Mouse (Mus musculus): Measurements from ENCODE around the gene 4931440F15Rik. TPM values are rescaled to one million over a fixed set of nuclear protein-coding genes. Genes with fewer than 3 reads are reported as not detected.

4931440F15Rik gene
- polyA plus RNA-seq, 1 experiment: 29.7 TPM

DNA sequence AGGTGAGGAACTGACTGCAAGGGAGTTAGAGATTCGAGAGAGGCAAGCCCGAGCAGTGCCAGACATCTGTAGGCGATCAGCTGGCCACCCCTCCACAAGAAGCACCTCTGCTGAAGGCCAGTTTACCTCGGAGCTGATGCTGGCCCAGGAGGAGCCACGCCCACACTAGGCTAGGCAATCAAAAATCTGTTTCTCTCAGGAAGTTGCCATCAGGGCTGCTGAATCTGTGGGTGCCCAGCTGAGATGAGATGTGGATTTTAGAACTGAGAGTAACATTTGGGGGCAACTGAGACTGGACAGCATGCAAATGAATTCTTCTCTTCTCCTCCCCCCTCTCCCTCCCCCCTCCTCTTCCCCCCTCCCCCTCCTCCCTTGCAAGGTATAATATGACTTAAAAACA is 38.0 kb downstream of the 4931440F15Rik start:
- Histone ChIP-seq H3K36me3 (ENCODE audit: control insufficient read depth, insufficient read depth, low read length) (no peaks in the 10 kb centered on the region), H3K4me1 (ENCODE audit: control insufficient read depth, insufficient read depth, low read length) (no peaks in the 10 kb centered on the region), H3K27me3 (ENCODE audit: control insufficient read depth, insufficient read depth, low read length) (no peaks in the 10 kb centered on the region), H3K27ac (ENCODE audit: control insufficient read depth, insufficient read depth, low read depth, low read length) (no peak overlapping the region), H3K4me3 (ENCODE audit: control insufficient read depth, low read depth, low read length) (no peak overlapping the region)
- no peak for TF ChIP-seq POLR2A (IDR thresholded peaks at IDR 0.05; ENCODE audit: control insufficient read depth, low read depth, low read length)
- no peak for TF ChIP-seq CTCF (IDR thresholded peaks at IDR 0.05; ENCODE audit: control insufficient read depth, insufficient read depth, insufficient replicate concordance, low read depth, low read length)

DNA sequence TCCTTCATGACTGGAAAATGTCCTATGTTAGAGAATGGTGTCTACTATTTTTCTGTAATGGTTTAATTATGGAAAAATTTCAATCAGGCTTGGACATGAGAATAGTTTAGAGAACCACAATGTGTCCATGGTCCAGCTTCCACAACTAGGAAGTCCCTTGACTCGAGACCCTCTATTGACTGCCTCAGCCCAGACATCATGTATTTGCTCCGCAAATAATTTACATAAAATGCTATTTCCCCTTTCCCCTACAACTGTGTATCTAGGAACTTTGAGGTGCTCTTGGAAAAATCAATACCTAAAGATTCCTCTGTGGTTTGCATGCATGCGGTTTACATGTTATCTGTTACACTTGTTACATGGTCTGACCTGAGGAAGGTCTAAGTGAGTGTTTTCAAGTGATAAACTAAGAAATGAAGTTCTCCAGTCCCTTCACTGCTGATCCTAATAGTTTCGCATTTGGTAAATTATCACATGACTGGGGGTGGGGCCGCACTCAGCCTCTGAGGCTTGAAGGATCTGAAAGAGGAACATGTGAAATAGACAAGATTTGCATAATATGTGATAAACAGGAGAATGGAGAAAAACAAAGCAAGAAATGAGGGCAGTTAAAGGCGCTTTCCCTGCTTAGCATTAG is 38.8 kb downstream of the 4931440F15Rik start:
- no peak for TF ChIP-seq CTCF (IDR thresholded peaks at IDR 0.05; ENCODE audit: control insufficient read depth, insufficient read depth, insufficient replicate concordance, low read depth, low read length)
- no peaks in the 10 kb centered on the region for H3K4me1 ChIP-seq (ENCODE audit: control insufficient read depth, insufficient read depth, low read length)

DNA sequence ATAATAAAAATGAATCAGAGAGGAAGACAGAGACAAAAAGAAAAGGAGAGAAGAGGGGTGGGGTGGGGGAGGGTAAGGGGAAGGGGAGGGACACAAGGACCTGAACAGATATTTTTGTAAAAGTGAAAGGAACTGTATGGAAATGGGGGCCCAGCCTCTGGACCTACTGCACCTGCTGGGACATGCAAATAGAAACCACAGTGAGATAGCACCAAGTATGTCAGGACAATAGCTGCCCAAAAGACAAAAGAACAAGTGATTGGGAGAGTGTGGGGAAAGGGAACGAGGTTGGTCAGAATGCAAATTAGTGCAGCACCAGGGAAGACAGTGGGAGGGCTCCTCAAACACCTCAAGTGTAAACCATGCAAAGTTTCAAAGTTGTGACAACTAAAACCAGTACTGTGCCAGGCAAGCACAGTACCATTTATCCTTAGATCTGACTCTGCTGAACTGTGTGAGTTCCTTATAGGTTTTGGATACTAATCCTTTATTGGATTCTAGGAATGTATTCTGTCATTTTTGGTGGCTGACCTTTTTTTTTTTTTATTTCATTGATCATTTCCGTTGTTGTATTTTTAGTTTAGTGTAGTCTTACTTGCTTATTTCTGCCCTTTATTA is 46.0 kb downstream of the 4931440F15Rik start:
- no peaks in the 10 kb centered on the region for H3K27me3 ChIP-seq (ENCODE audit: control insufficient read depth, insufficient read depth, low read length)
- TF ChIP-seq CTCF (IDR thresholded peaks at IDR 0.05; ENCODE audit: control insufficient read depth, insufficient read depth, insufficient replicate concordance, low read depth, low read length) (no peak), POLR2A (IDR thresholded peaks at IDR 0.05; ENCODE audit: control insufficient read depth, low read depth, low read length) (no peak)
- no peaks in the 10 kb centered on the region for H3K4me1 ChIP-seq (ENCODE audit: control insufficient read depth, insufficient read depth, low read length)
- no peak overlapping the region for H3K4me3 ChIP-seq (ENCODE audit: control insufficient read depth, low read depth, low read length)
- no peak overlapping the region for H3K27ac ChIP-seq (ENCODE audit: control insufficient read depth, insufficient read depth, low read depth, low read length)
- no peaks in the 10 kb centered on the region for H3K36me3 ChIP-seq (ENCODE audit: control insufficient read depth, insufficient read depth, low read length)

More for the DNA sequence above, 38.8 kb downstream of the 4931440F15Rik start:
- H3K36me3 ChIP-seq (ENCODE audit: control insufficient read depth, insufficient read depth, low read length): no peaks in the 10 kb centered on the region
- no peak overlapping the region for H3K4me3 ChIP-seq (ENCODE audit: control insufficient read depth, low read depth, low read length)
- no peaks in the 10 kb centered on the region for H3K27me3 ChIP-seq (ENCODE audit: control insufficient read depth, insufficient read depth, low read length)
- no peak overlapping the region for H3K27ac ChIP-seq (ENCODE audit: control insufficient read depth, insufficient read depth, low read depth, low read length)

DNA sequence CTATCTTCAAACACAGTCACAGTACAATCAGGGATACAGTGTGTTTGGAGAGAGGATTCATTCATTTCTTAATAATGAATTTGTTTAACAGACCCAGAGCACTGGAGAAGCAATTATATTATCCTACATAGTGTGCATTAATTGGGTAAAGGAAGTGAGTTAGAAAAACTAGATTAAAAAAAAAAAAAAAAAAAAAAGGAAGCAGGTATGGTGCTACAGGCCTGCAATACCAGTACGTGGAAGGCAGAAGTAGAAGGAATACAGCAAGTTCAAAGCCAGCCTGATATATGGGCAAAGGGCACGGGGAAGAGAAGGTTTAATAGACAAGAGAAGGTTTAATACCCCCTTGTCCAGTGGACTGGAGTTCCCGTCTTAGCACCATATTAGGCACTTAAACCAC is 46.5 kb downstream of the 4931440F15Rik start:
- Histone ChIP-seq H3K4me3 (ENCODE audit: control insufficient read depth, low read depth, low read length) (no peak overlapping the region), H3K4me1 (ENCODE audit: control insufficient read depth, insufficient read depth, low read length) (no peaks in the 10 kb centered on the region), H3K27me3 (ENCODE audit: control insufficient read depth, insufficient read depth, low read length) (no peaks in the 10 kb centered on the region), H3K27ac (ENCODE audit: control insufficient read depth, insufficient read depth, low read depth, low read length) (no peak overlapping the region), H3K36me3 (ENCODE audit: control insufficient read depth, insufficient read depth, low read length) (no peaks in the 10 kb centered on the region)
- TF ChIP-seq POLR2A (IDR thresholded peaks at IDR 0.05; ENCODE audit: control insufficient read depth, low read depth, low read length) (no peak), CTCF (IDR thresholded peaks at IDR 0.05; ENCODE audit: control insufficient read depth, insufficient read depth, insufficient replicate concordance, low read depth, low read length) (no peak)

DNA sequence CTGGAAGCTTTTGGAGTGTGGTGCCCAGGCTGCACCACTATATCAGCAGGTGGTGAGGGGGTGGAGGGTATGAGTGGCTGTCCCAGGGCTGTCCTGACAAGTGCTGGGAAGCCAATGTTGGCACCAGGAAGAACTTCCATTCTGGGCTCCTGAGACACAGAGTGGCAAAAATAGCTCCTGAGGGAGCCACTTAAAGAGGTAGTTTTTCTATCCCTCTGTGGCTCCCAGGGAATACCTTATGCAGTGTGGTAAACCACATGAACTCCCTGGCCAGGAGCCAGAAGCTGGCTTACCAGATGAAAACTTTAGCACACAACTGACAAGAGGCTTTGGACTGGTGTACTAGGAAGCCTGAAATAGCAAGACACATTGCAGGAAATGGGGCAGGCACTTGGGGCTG is 47.5 kb downstream of the 4931440F15Rik start:
- H3K4me1 ChIP-seq (ENCODE audit: control insufficient read depth, insufficient read depth, low read length): no peaks in the 10 kb centered on the region
- no peak overlapping the region for H3K4me3 ChIP-seq (ENCODE audit: control insufficient read depth, low read depth, low read length)
- H3K36me3 ChIP-seq (ENCODE audit: control insufficient read depth, insufficient read depth, low read length): no peaks in the 10 kb centered on the region
- no peak overlapping the region for H3K27ac ChIP-seq (ENCODE audit: control insufficient read depth, insufficient read depth, low read depth, low read length)
- H3K27me3 ChIP-seq (ENCODE audit: control insufficient read depth, insufficient read depth, low read length): no peaks in the 10 kb centered on the region
- no peak for TF ChIP-seq CTCF (IDR thresholded peaks at IDR 0.05; ENCODE audit: control insufficient read depth, insufficient read depth, insufficient replicate concordance, low read depth, low read length)

DNA sequence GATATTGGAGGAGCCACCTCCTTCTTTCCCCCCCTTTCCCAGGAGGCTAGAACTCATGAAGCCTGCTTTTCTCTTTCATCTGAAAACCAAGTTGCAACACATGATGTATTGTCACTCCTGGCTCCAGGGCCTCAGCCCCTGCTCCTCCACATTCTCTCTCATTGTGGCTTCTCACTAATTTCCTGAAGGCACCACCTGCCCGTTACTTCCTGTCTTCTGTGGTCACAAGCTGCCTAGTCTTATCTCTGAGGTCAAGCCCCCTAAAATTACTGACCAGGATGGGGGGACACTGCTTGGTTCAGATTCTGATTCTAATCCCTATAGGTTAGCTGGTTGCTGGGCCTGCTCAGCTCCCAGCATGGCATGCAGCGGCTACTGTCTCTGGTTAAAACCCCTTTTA is 50.7 kb downstream of the 4931440F15Rik start:
- TF ChIP-seq POLR2A (IDR thresholded peaks at IDR 0.05; ENCODE audit: control insufficient read depth, low read depth, low read length) (no peak), CTCF (IDR thresholded peaks at IDR 0.05; ENCODE audit: control insufficient read depth, insufficient read depth, insufficient replicate concordance, low read depth, low read length) (no peak)
- no peaks in the 10 kb centered on the region for H3K36me3 ChIP-seq (ENCODE audit: control insufficient read depth, insufficient read depth, low read length)
- no peak overlapping the region for H3K27ac ChIP-seq (ENCODE audit: control insufficient read depth, insufficient read depth, low read depth, low read length)
- no peaks in the 10 kb centered on the region for H3K4me1 ChIP-seq (ENCODE audit: control insufficient read depth, insufficient read depth, low read length)
- H3K4me3 ChIP-seq (ENCODE audit: control insufficient read depth, low read depth, low read length): no peak overlapping the region
- no peaks in the 10 kb centered on the region for H3K27me3 ChIP-seq (ENCODE audit: control insufficient read depth, insufficient read depth, low read length)

DNA sequence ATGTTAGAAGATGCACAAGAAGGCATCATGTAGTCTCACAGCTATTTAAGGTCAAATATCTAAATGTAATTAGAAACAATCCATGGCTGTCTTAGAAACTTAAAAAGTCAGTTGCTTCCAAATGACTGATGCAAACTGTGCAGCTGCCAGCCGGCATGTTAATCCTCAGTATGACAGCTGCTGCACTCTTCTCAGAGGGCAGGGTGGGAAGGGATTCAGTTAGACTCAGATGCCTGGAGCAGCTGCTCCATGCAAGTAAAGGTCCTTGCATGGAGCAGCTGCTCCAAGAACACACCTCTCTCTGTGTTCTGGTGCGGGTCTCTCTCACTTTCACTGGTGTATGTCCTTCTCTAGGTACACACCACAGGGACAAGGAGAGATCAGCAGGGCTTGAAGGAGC is 51.2 kb downstream of the 4931440F15Rik start:
- TF ChIP-seq POLR2A (IDR thresholded peaks at IDR 0.05; ENCODE audit: control insufficient read depth, low read depth, low read length) (no peak), CTCF (IDR thresholded peaks at IDR 0.05; ENCODE audit: control insufficient read depth, insufficient read depth, insufficient replicate concordance, low read depth, low read length) (no peak)
- no peak overlapping the region for H3K4me3 ChIP-seq (ENCODE audit: control insufficient read depth, low read depth, low read length)
- no peaks in the 10 kb centered on the region for H3K36me3 ChIP-seq (ENCODE audit: control insufficient read depth, insufficient read depth, low read length)
- no peaks in the 10 kb centered on the region for H3K4me1 ChIP-seq (ENCODE audit: control insufficient read depth, insufficient read depth, low read length)
- H3K27me3 ChIP-seq (ENCODE audit: control insufficient read depth, insufficient read depth, low read length): no peaks in the 10 kb centered on the region
- H3K27ac ChIP-seq (ENCODE audit: control insufficient read depth, insufficient read depth, low read depth, low read length): no peak overlapping the region

Other genes with a start within 250 kb of the 4931440F15Rik start
- 14.9 and 17.2 TPM in 2 replicates for gene Rtn4, start 132.7 kb downstream of the 4931440F15Rik start, polyA plus RNA-seq (2012; rRNA removed)
- gene Eml6, start 200.4 kb upstream of the 4931440F15Rik start, polyA plus RNA-seq (2012; rRNA removed): 15.0 and 17.4 TPM in 2 replicates

All from testis, adult 2 months (tissue).